Mouse (Mus musculus): ENCODE results near the gene Psmb1. TPM values are rescaled to one million over a fixed set of nuclear protein-coding genes. Genes with fewer than 3 reads are reported as not detected.
"Not testable (repeated sequence)": the region's sequence is repeated elsewhere in the genome, so short reads cannot be mapped to it uniquely, and the experiment has no call there.

The Psmb1 gene
- polyA plus RNA-seq (2014; fragmentation: Nextera tagmentation; extraction: Ambion mirVana): 287 and 288 TPM in 2 replicates

- H3K4me1 ChIP-seq (ENCODE audit: control insufficient read depth, insufficient read depth, low read length): peaks cover 18% of the 10 kb centered on the region
- H3K27ac ChIP-seq (ENCODE audit: low read depth, low read length): peak within 1 kb of the TSS; percentile 68; the same call in 1 of the 2 replicates
- peak within 1 kb of the TSS; percentile 82 for H3K9ac ChIP-seq (ENCODE audit: low read length)
- H3K4me2 ChIP-seq (ENCODE audit: low read depth): peak within 1 kb of the TSS; percentile 86
- H3K27me3 ChIP-seq (ENCODE audit: control insufficient read depth, insufficient read depth, low read length): no peaks in the 10 kb centered on the region
- DNase-seq (ENCODE audit: low spot score) (peak; percentile 98), ATAC-seq (ENCODE audit: insufficient read depth, low FRiP score, low TSS enrichment) (peak; percentile 95)
- no peaks in the 10 kb centered on the region for H3K9me3 ChIP-seq (ENCODE audit: control insufficient read depth, low read length)
- WGBS: under 1% methylated on average over 63 of the region's 63 CpGs
- peaks cover 7% of the 10 kb centered on the region for H3K36me3 ChIP-seq (ENCODE audit: control insufficient read depth, insufficient read depth, low read length)
- H3K4me3 ChIP-seq (ENCODE audit: low read depth, low read length): peak within 1 kb of the TSS; percentile 99
Observed at GRCm38 (mm10) chr17:15499656-15500394, at the start of gene Psmb1, which contains the start of gene Tbp. TSS of gene Psmb1 (minus strand) at chr17:15499751. TSS of gene Tbp (plus strand) at chr17:15499888.

- Histone ChIP-seq H3K27me3 (ENCODE audit: control insufficient read depth, insufficient read depth, low read length) (no peaks in the 10 kb centered on the region), H3K4me2 (ENCODE audit: low read depth) (no peak overlapping the region), H3K4me1 (ENCODE audit: control insufficient read depth, insufficient read depth, low read length) (no peaks in the 10 kb centered on the region), H3K4me3 (ENCODE audit: low read depth, low read length) (no peak overlapping the region), H3K27ac (ENCODE audit: low read depth, low read length) (no peak overlapping the region), H3K9ac (ENCODE audit: low read length) (no peak overlapping the region), H3K9me3 (ENCODE audit: control insufficient read depth, low read length) (no peaks in the 10 kb centered on the region), H3K36me3 (ENCODE audit: control insufficient read depth, insufficient read depth, low read length) (no peaks in the 10 kb centered on the region)
- DNase-seq (ENCODE audit: low spot score): no peak
- ATAC-seq (ENCODE audit: insufficient read depth, low FRiP score, low TSS enrichment): no peak
- WGBS: 72% methylated on average over 4 of the region's 4 CpGs
Observed at GRCm38 (mm10) chr17:15546440-15546839, 46.9 kb upstream of the Psmb1 start.

- H3K27ac ChIP-seq (ENCODE audit: low read depth, low read length); H3K4me3 ChIP-seq (ENCODE audit: low read depth, low read length); H3K9me3 ChIP-seq (ENCODE audit: control insufficient read depth, low read length); H3K27me3 ChIP-seq (ENCODE audit: control insufficient read depth, insufficient read depth, low read length); H3K4me1 ChIP-seq (ENCODE audit: control insufficient read depth, insufficient read depth, low read length); DNase-seq (ENCODE audit: low spot score); H3K36me3 ChIP-seq (ENCODE audit: control insufficient read depth, insufficient read depth, low read length); H3K9ac ChIP-seq (ENCODE audit: low read length); ATAC-seq (ENCODE audit: insufficient read depth, low FRiP score, low TSS enrichment); H3K4me2 ChIP-seq (ENCODE audit: low read depth): not testable (repeated sequence)
- WGBS: 50% methylated on average over 4 of the region's 4 CpGs
Observed at GRCm38 (mm10) chr17:15543868-15544267, 44.3 kb upstream of the Psmb1 start.

- no peak for ATAC-seq (ENCODE audit: insufficient read depth, low FRiP score, low TSS enrichment)
- no peak overlapping the region for H3K9ac ChIP-seq (ENCODE audit: low read length)
- 84% methylated on average over 4 of the region's 4 CpGs for WGBS
- no peaks in the 10 kb centered on the region for H3K4me1 ChIP-seq (ENCODE audit: control insufficient read depth, insufficient read depth, low read length)
- no peaks in the 10 kb centered on the region for H3K36me3 ChIP-seq (ENCODE audit: control insufficient read depth, insufficient read depth, low read length)
- no peaks in the 10 kb centered on the region for H3K9me3 ChIP-seq (ENCODE audit: control insufficient read depth, low read length)
- no peak overlapping the region for H3K4me2 ChIP-seq (ENCODE audit: low read depth)
- no peak for DNase-seq (ENCODE audit: low spot score)
- H3K4me3 ChIP-seq (ENCODE audit: low read depth, low read length): no peak overlapping the region
- no peak overlapping the region for H3K27ac ChIP-seq (ENCODE audit: low read depth, low read length)
- peaks cover under 1% of the 10 kb centered on the region; the same call in 1 of the 2 replicates for H3K27me3 ChIP-seq (ENCODE audit: control insufficient read depth, insufficient read depth, low read length)
Observed at GRCm38 (mm10) chr17:15540309-15540708, 40.8 kb upstream of the Psmb1 start.

GRCm38 (mm10) chr17:15536457-15536904, 36.9 kb upstream of the Psmb1 start:
- H3K9ac ChIP-seq (ENCODE audit: low read length): peak overlapping the region; percentile 49
- no peaks in the 10 kb centered on the region for H3K4me1 ChIP-seq (ENCODE audit: control insufficient read depth, insufficient read depth, low read length)
- ATAC-seq (ENCODE audit: insufficient read depth, low FRiP score, low TSS enrichment) (peak; percentile 45; the same call in 1 of the 2 replicates), DNase-seq (ENCODE audit: low spot score) (peak; percentile 44)
- H3K9me3 ChIP-seq (ENCODE audit: control insufficient read depth, low read length): no peaks in the 10 kb centered on the region
- H3K27ac ChIP-seq (ENCODE audit: low read depth, low read length): no peak overlapping the region
- H3K4me3 ChIP-seq (ENCODE audit: low read depth, low read length): peak overlapping the region; percentile 37
- H3K36me3 ChIP-seq (ENCODE audit: control insufficient read depth, insufficient read depth, low read length): no peaks in the 10 kb centered on the region
- peak overlapping the region; percentile 60 for H3K4me2 ChIP-seq (ENCODE audit: low read depth)
- H3K27me3 ChIP-seq (ENCODE audit: control insufficient read depth, insufficient read depth, low read length): peaks cover 2% of the 10 kb centered on the region; the same call in 1 of the 2 replicates
- 0% methylated on average over 32 of the region's 33 CpGs for WGBS

GRCm38 (mm10) chr17:15535943-15536342, 36.4 kb upstream of the Psmb1 start:
- Histone ChIP-seq H3K27ac (ENCODE audit: low read depth, low read length) (no peak overlapping the region), H3K27me3 (ENCODE audit: control insufficient read depth, insufficient read depth, low read length) (peaks cover 2% of the 10 kb centered on the region; the same call in 1 of the 2 replicates), H3K4me1 (ENCODE audit: control insufficient read depth, insufficient read depth, low read length) (no peaks in the 10 kb centered on the region), H3K4me2 (ENCODE audit: low read depth) (peak overlapping the region; percentile 60), H3K4me3 (ENCODE audit: low read depth, low read length) (peak overlapping the region; percentile 37; the same call in 1 of the 2 replicates), H3K9me3 (ENCODE audit: control insufficient read depth, low read length) (no peaks in the 10 kb centered on the region), H3K36me3 (ENCODE audit: control insufficient read depth, insufficient read depth, low read length) (no peaks in the 10 kb centered on the region), H3K9ac (ENCODE audit: low read length) (no peak overlapping the region; the same call in 1 of the 2 replicates)
- DNase-seq (ENCODE audit: low spot score) (no peak), ATAC-seq (ENCODE audit: insufficient read depth, low FRiP score, low TSS enrichment) (no peak; the same call in 1 of the 2 replicates)
- WGBS: 24% methylated on average over 8 of the region's 8 CpGs

GRCm38 (mm10) chr17:15535162-15535800, 35.7 kb upstream of the Psmb1 start:
- Histone ChIP-seq H3K9ac (ENCODE audit: low read length) (no peak overlapping the region), H3K4me1 (ENCODE audit: control insufficient read depth, insufficient read depth, low read length) (no peaks in the 10 kb centered on the region), H3K36me3 (ENCODE audit: control insufficient read depth, insufficient read depth, low read length) (no peaks in the 10 kb centered on the region), H3K4me2 (ENCODE audit: low read depth) (no peak overlapping the region), H3K27me3 (ENCODE audit: control insufficient read depth, insufficient read depth, low read length) (peaks cover 2% of the 10 kb centered on the region; the same call in 1 of the 2 replicates), H3K27ac (ENCODE audit: low read depth, low read length) (no peak overlapping the region), H3K4me3 (ENCODE audit: low read depth, low read length) (no peak overlapping the region), H3K9me3 (ENCODE audit: control insufficient read depth, low read length) (no peaks in the 10 kb centered on the region)
- WGBS: 64% methylated on average over 11 of the region's 11 CpGs
- ATAC-seq (ENCODE audit: insufficient read depth, low FRiP score, low TSS enrichment) (no peak), DNase-seq (ENCODE audit: low spot score) (no peak)

GRCm38 (mm10) chr17:15530141-15530540, 30.6 kb upstream of the Psmb1 start:
- ATAC-seq (ENCODE audit: insufficient read depth, low FRiP score, low TSS enrichment) (no peak), DNase-seq (ENCODE audit: low spot score) (peak; percentile 28)
- Histone ChIP-seq H3K4me2 (ENCODE audit: low read depth) (no peak overlapping the region), H3K27me3 (ENCODE audit: control insufficient read depth, insufficient read depth, low read length) (peaks cover under 1% of the 10 kb centered on the region; the same call in 1 of the 2 replicates), H3K9me3 (ENCODE audit: control insufficient read depth, low read length) (no peaks in the 10 kb centered on the region), H3K4me1 (ENCODE audit: control insufficient read depth, insufficient read depth, low read length) (peaks cover 3% of the 10 kb centered on the region; the same call in 1 of the 2 replicates), H3K27ac (ENCODE audit: low read depth, low read length) (no peak overlapping the region), H3K9ac (ENCODE audit: low read length) (no peak overlapping the region), H3K4me3 (ENCODE audit: low read depth, low read length) (no peak overlapping the region), H3K36me3 (ENCODE audit: control insufficient read depth, insufficient read depth, low read length) (no peaks in the 10 kb centered on the region)
- whole genome bisulfite sequencing: 17% methylated on average over 5 of the region's 5 CpGs

All from neural tube, embryonic 11.5 days (tissue).